Mouse (Mus musculus): Measurements from ENCODE around the gene Lhfpl2.

GRCm38 (mm10) chr13:94097667-94098066 lies 40.1 kb downstream of the Lhfpl2 start:
- no peak for TF ChIP-seq CTCF (IDR thresholded peaks at IDR 0.05; ENCODE audit: borderline replicate concordance, insufficient read depth, low read depth, low read length)
- no peak for TF ChIP-seq POLR2A (IDR thresholded peaks at IDR 0.05; ENCODE audit: borderline replicate concordance, insufficient read depth, low read length)
